Mouse (Mus musculus) myocyte (in vitro differentiated cells): ENCODE measurements around the gene Upf2. TPM values are rescaled to one million over a fixed set of nuclear protein-coding genes. Genes with fewer than 3 reads are reported as not detected.

Source experiments
- H3K27me3 ChIP-seq: one replicate; pipeline ENCODE4 v1.6.1; 2011; ENCODE audit not compliant: control insufficient read depth, insufficient read depth, insufficient read length
- H3K36me3 ChIP-seq: one replicate; pipeline ENCODE4 v1.6.1; 2011; ENCODE audit not compliant: control insufficient read depth, insufficient read depth
- H3K4me2 ChIP-seq: one replicate; pipeline ENCODE4 v1.6.1; 2011; ENCODE audit warnings: low read depth, control low read depth
- H3K4me3 ChIP-seq: one replicate; pipeline ENCODE4 v1.5.1; 2011; ENCODE audit warnings: mild to moderate bottlenecking, control low read depth, moderate library complexity
- H3K79me2 ChIP-seq: one replicate; pipeline ENCODE4 v1.6.1; 2011; ENCODE audit not compliant: control insufficient read depth, insufficient read depth
- H3ac ChIP-seq: one replicate; pipeline ENCODE4 v1.6.1; 2011; ENCODE audit not compliant: control insufficient read depth, insufficient read length
- CEBPB ChIP-seq: IDR thresholded peaks from 2 replicates; pipeline ENCODE4 v1.6.1; 2011; ENCODE audit warnings: mild to moderate bottlenecking, moderate library complexity; ENCODE audit not compliant: poor library complexity, insufficient read depth, severe bottlenecking
- E2F4 ChIP-seq: IDR thresholded peaks from one replicate; pipeline ENCODE4 v1.6.1; 2011; ENCODE audit warnings: mild to moderate bottlenecking, control low read depth, moderate library complexity; ENCODE audit not compliant: insufficient read depth
- MAX ChIP-seq: IDR thresholded peaks from one replicate; pipeline ENCODE4 v1.6.1; 2011; ENCODE audit warnings: low read depth, mild to moderate bottlenecking, control low read depth
- MYOD1 ChIP-seq, 3 experiments: IDR thresholded peaks; one replicate each; pipeline ENCODE4 v1.6.1; 2011; ENCODE audit warnings: control low read depth in 2 of 3, low read depth in 2 of 3, mild to moderate bottlenecking in 2 of 3, moderate library complexity in 1 of 3; ENCODE audit not compliant: insufficient read length in 2 of 3, control insufficient read depth in 1 of 3
- MYOG ChIP-seq, 3 experiments: IDR thresholded peaks; one replicate each; pipeline ENCODE4 v1.6.1; 2011; ENCODE audit warnings: control low read depth in 2 of 3, low read depth in 2 of 3, mild to moderate bottlenecking in 2 of 3; ENCODE audit not compliant: insufficient read length in 2 of 3, control insufficient read depth in 1 of 3, insufficient read depth in 1 of 3
- POLR2A ChIP-seq: IDR thresholded peaks from one replicate; pipeline ENCODE4 v1.6.1; 2011; ENCODE audit warnings: low read depth, mild to moderate bottlenecking, control low read depth, moderate library complexity; ENCODE audit not compliant: insufficient read length
- POLR2AphosphoS2 ChIP-seq: IDR thresholded peaks from one replicate; pipeline ENCODE4 v1.6.1; 2011; ENCODE audit warnings: low read depth, control low read depth; ENCODE audit not compliant: insufficient read length
- REST ChIP-seq: IDR thresholded peaks from one replicate; pipeline ENCODE4 v1.6.1; 2011; ENCODE audit warnings: mild to moderate bottlenecking, control low read depth, moderate library complexity; ENCODE audit not compliant: insufficient read depth, insufficient read length
- SRF ChIP-seq: IDR thresholded peaks from one replicate; pipeline ENCODE4 v1.6.1; 2011; ENCODE audit warnings: low read depth; ENCODE audit not compliant: control insufficient read depth, insufficient read length
- TCF12 ChIP-seq: IDR thresholded peaks from one replicate; pipeline ENCODE4 v1.6.1; 2011; ENCODE audit warnings: mild to moderate bottlenecking, control low read depth; ENCODE audit not compliant: poor library complexity, insufficient read depth, severe bottlenecking
- TCF3 ChIP-seq: IDR thresholded peaks from one replicate; pipeline ENCODE4 v1.6.1; 2011; ENCODE audit warnings: low read depth, control low read depth; ENCODE audit not compliant: insufficient read length
- USF1 ChIP-seq: IDR thresholded peaks from one replicate; pipeline ENCODE4 v1.6.1; 2011; ENCODE audit warnings: low read depth, mild to moderate bottlenecking, control low read depth, moderate library complexity
- polyA plus RNA-seq: library from polyadenylated mRNA; unstranded; fragments of >200 nt; fragmentation: generic; extraction: Trizol; gene quantifications from one replicate; pipeline ENCODE4 v1.2.1, GENCODE M21; 2012; ENCODE audit warnings: missing spikeins

Upf2 gene
- polyA plus RNA-seq, 1 experiment, result 3.8 TPM

DNA sequence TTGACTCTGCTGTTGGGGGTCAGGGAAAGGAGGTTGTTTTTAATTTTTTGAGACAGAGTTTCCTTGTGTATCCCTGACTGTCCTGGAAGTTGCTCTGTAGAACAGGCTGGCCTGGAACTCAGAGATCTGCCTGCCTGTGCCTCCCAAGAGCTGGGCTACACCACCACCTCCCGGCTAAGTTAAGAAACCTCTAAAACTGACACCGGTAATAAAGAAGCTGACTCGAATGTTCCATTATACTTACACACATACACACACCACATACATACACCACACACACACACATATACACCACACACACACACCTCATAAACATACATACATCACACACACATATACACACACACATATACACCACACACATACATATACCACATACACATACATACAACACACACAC is 16.3 kb upstream of the Upf2 start:
- no peak overlapping the region for H3K4me2 ChIP-seq
- TF ChIP-seq TCF3, result no peak
- no peak for TF ChIP-seq POLR2A
- TF ChIP-seq REST, result no peak
- no peaks in the 10 kb centered on the region for H3K36me3 ChIP-seq
- H3K27me3 ChIP-seq, result no peaks in the 10 kb centered on the region
- no peak overlapping the region for H3ac ChIP-seq
- H3K4me3 ChIP-seq, result no peak overlapping the region
- no peaks in the 10 kb centered on the region for H3K79me2 ChIP-seq

GRCm38 (mm10) chr2:5936068-5936467 is 15.2 kb upstream of the Upf2 start:
- Histone ChIP-seq H3K27me3 (no peaks in the 10 kb centered on the region), H3K4me2 (no peak overlapping the region), H3K36me3 (no peaks in the 10 kb centered on the region), H3ac (no peak overlapping the region), H3K4me3 (no peak overlapping the region), H3K79me2 (no peaks in the 10 kb centered on the region)
- TF ChIP-seq TCF3 (no peak), MAX (no peak), CEBPB (no peak), E2F4 (no peak), POLR2A (no peak), REST (no peak), SRF (no peak), MYOD1 (IDR thresholded peaks at IDR 0.05; ENCODE audit: control insufficient read depth in 1 of 3, insufficient read length in 2 of 3, low read depth in 2 of 3) (no peak), POLR2AphosphoS2 (no peak), MYOG (IDR thresholded peaks at IDR 0.05; ENCODE audit: control insufficient read depth in 1 of 3, insufficient read depth in 1 of 3, insufficient read length in 2 of 3, low read depth in 2 of 3) (no peak), TCF12 (no peak), USF1 (no peak)

DNA sequence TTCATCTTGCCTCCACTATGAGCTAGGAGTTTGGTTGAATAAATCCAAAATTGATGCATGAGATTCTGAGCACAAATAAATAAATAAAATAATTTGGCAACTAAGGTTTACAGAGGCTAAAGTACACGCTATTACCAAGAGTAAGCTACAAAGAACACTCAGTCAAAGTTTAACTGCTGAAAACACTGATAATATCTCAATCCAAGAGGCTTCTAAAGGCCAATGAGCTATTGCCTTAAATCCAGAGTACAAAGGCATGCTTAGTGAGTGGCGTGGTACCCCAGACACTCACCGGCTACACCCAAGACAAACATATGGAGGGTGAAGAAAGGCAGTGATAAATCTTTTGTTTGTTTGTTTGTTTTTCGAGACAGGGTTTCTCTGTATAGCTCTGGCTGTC is 14.7 kb upstream of the Upf2 start:
- Histone ChIP-seq H3K4me3 (no peak overlapping the region), H3K79me2 (no peaks in the 10 kb centered on the region), H3ac (no peak overlapping the region), H3K36me3 (no peaks in the 10 kb centered on the region), H3K27me3 (no peaks in the 10 kb centered on the region), H3K4me2 (no peak overlapping the region)
- TF ChIP-seq E2F4 (no peak), MYOG (IDR thresholded peaks at IDR 0.05; ENCODE audit: control insufficient read depth in 1 of 3, insufficient read depth in 1 of 3, insufficient read length in 2 of 3, low read depth in 2 of 3) (no peak), POLR2AphosphoS2 (no peak), POLR2A (no peak), USF1 (no peak), MYOD1 (IDR thresholded peaks at IDR 0.05; ENCODE audit: control insufficient read depth in 1 of 3, insufficient read length in 2 of 3, low read depth in 2 of 3) (no peak), TCF3 (no peak), REST (no peak), SRF (no peak), TCF12 (no peak), CEBPB (no peak), MAX (no peak)

DNA sequence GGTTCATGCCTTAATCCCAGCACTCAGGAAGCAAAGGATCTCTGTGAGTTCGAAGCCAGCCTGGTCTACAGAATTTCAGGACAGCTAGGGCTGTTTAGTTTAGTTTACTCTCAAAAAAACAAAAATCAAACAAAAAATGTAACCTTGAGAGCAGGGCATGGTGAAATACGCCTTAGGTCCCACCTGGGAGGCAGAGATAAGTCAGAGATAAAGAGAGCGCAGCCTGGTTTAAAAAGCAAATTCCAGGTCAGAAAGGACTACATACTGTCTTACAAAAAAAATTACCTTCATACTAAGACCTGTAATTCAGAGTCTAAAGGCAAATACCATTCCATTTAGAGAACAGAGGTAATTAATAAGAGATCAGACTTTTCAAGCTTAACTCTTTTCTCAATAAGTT is 11.9 kb upstream of the Upf2 start:
- Histone ChIP-seq H3K79me2 (no peaks in the 10 kb centered on the region), H3K36me3 (no peaks in the 10 kb centered on the region), H3K4me3 (no peak overlapping the region), H3K27me3 (no peaks in the 10 kb centered on the region), H3ac (no peak overlapping the region), H3K4me2 (no peak overlapping the region)
- TF ChIP-seq MAX, result no peak
- no peak for TF ChIP-seq POLR2AphosphoS2
- no peak for TF ChIP-seq MYOD1 (IDR thresholded peaks at IDR 0.05; ENCODE audit: control insufficient read depth in 1 of 3, insufficient read length in 2 of 3, low read depth in 2 of 3)
- TF ChIP-seq E2F4, result no peak
- no peak for TF ChIP-seq CEBPB
- no peak for TF ChIP-seq POLR2A
- TF ChIP-seq USF1, result no peak
- TF ChIP-seq TCF12, result no peak
- no peak for TF ChIP-seq TCF3
- TF ChIP-seq REST, result no peak
- TF ChIP-seq SRF, result no peak
- TF ChIP-seq MYOG (IDR thresholded peaks at IDR 0.05; ENCODE audit: control insufficient read depth in 1 of 3, insufficient read depth in 1 of 3, insufficient read length in 2 of 3, low read depth in 2 of 3), result no peak

DNA sequence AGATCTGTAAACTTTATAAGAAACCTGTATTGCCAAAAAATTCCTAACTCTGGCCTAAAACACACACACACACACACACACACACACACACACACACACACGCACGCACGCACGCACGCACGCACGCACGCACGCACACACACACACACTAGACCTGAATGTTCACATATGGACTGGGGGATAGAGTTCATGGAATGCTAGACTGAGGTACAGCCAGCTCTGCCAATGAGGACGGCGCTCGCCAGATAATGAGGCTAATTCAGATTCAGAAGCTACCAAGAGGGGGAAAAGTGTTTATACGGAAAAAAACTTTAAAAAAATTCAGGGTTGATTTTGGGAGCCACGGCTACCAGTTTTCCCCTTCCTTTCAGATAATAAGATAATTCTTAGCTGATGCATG is 11.4 kb upstream of the Upf2 start:
- no peaks in the 10 kb centered on the region for H3K27me3 ChIP-seq
- H3K4me2 ChIP-seq, result no peak overlapping the region
- TF ChIP-seq POLR2AphosphoS2 (no peak), REST (no peak), MYOD1 (IDR thresholded peaks at IDR 0.05; ENCODE audit: control insufficient read depth in 1 of 3, insufficient read length in 2 of 3, low read depth in 2 of 3) (no peak)

More for the DNA sequence above, 11.4 kb upstream of the Upf2 start:
- Histone ChIP-seq H3K36me3 (no peaks in the 10 kb centered on the region), H3K79me2 (no peaks in the 10 kb centered on the region), H3ac (no peak overlapping the region), H3K4me3 (no peak overlapping the region)
